Mouse (Mus musculus): Measurements from ENCODE around the gene Trim61.
A peak's percentile ranks its signal among the peaks of the same experiment; 100 is the strongest.

Gene Trim61

DNA sequence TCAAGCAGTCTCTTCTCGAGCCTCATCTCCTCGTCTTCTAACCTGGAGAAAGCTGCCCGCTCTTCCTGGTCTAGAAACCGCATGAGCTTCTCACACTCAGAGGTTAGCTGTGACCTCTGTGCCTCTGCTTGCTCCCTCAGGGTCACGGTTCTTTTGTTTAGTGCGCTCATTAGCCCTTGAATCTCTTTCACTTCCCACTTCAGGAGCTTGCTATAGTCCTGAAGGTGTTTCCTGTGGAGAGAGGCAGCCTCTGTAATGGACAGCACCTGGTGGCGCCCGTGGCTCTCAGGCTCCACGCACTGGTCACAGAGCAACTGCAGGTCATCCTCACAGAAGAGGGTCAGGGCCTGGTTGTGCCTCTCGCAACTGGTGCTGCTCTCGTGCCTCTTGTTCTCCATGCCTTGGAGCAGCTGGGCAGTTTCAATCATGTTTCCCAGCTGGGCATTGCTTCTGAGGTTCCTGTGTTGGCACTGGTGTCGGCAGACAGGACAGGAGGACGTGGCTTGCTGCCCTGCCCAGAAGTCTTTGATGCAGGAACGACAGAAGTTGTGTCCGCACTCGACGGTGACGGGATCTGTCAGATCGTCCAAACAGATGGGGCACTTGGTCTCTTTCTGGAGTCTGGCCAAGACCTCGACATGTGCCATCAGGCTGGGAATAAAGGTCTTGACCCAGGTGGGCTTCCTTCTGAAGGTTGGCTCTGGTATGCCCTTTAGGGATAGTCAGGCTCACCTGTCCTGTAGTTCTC is 35.0 kb downstream of the Trim61 start:
- peak; percentile 85 for DNase-seq
